Mouse (Mus musculus) cerebellum, adult 18-20 months (tissue): ENCODE results near the gene Gm9964.

Source experiments
- DNase-seq, 2 experiments: peaks; one replicate each; pipeline ENCODE4 v3.0.0; 2021

Gene Gm9964

GRCm38 (mm10) chr11:79252881-79253541 lies 43.7 kb downstream of the Gm9964 start:
- no peak for DNase-seq
